Mouse (Mus musculus): ENCODE measurements at regions not wholly inside any gene's neighbourhood (a gene's known extent, or its start where the extent isn't known, plus 50 kb on each side); places are given as distances from the start of the nearest gene placed in this dataset.

DNA sequence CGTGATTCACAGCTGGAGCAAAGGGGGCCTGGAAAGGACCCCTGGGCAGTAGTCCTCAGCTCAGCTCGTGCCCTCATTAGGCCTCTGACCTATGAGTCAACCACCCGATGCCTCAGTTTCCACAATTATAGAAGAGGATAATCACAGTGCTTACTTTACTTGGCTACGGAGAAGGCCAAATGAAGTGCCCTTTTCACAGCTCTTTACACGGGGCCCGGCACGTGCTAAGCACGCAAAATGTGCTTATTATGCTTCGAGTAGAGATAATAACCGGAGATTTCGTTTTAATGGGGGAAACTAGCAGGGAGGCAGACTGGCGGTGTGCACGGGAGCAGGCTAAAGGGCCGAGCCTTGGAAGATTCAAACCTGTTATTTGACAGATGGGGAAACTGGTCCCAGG, 102.4 kb upstream of the Jun start:
- DNase-seq (ENCODE audit: low spot score) = no peak

DNA sequence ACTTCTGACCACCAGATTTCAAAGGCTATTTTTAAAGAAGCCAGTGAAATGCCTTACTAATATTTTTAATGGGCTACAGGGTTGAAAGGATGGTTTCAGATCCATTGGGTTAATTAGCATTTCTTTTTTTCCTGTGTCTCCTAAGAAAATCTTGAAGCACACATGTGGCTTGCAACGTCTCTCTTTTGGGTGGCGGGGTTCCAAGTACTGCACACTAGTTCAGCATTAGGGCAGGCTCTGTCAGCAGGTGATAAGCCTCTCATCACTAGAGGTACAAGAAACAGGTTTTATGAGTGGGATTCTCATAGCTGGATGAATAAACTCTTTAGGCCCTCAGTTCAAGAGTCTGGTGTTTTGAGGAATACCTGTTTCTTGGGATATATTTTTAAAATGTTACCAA, 103.2 kb upstream of the Jun start:
- DNase-seq (ENCODE audit: low spot score) = no peak

DNA sequence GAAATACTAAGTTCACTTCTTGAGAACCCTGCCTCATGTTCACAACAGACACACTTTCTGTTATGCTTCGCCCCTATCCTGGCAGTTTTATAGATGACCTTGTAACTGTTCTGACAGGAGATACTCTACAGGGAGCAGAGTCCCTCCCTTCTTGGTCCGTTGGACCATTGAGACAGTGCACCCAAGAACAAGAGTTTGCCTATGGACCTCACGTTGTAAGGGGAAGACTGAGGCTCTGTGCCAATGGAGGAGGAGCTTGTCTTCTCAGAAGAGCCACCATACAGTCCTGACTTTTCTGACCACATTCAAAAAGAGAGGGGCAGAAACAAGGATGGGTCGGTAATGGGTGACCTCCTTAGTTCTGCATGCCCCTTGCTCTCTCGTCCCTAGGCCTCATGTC, 103.8 kb upstream of the Jun start:
- no peak for DNase-seq (ENCODE audit: low spot score)

DNA sequence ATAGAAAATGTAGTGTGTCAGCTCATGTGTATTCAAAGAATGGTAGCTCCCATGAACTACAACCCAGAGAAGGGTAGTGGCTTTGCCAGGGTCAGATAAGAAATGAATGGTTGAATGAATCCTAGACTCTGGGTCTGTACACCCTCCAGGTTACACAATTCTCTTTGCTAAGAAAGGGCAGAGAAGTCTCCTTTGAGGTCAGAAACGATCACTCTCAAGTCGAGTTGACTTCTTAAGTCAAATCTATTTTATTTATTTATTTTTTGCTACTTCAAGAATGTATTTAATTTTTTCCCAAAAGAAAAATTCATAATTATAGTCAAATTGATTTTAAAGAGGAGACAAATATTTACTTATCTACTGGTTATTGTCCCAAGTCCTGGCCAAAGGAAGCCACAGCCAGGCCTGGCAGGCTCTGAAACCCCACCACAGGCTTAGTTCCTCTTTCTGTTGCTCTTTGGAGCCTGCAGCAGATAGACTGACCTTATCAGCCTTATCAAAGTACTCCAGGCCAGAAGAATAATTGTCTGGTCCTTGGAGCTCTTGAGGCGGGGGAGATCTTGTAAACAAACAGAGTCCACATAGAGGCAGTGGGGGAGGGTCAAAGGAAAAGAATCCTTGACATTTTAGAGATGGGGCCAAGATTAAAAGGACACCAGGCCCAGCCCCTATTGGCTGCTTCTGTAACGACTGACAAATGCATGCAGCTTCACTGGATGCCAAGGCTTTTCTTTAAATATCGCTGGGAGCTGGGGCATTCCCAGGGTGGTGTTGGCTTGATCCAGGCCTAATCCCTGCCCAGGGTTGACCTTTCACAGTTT, 104.6 kb upstream of the Jun start:
- DNase-seq (ENCODE audit: low spot score) = peak; percentile 56

DNA sequence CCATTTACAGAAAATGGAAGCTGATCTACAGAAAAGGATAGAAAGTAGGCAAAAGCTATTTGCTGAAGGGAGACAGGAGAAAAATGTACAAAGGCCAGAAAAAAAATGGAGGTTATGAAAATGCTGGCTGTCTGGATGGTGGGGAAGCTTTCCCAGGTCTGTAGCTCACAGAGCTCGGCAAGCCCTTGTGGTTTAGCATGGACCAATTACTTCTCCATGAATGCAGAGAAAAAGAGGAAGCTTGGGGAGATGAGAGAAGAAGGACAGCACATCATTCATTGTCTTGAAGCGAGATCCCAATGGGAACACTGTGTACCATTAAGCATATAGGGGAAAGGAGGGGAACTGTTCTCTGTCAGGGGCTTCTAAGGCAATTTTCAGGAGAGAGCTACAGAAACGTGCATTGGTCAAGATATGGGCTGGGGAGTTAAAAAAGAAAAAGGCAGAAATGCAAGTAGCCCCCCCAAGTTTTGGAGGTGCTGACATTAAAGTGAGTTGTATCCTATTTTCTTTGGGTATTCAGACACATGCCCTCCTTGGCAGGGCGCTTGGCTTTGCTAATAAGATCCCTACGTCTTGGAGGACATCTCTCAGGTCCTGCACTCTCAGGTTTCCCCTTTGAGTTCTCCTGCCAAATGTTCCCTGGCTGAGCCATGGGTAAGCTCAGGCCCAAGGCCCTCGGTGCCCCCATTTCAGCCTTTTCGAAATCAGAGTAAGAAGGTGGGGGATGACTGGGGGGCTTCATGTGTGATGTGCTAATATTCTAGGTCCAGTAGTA, 105.8 kb upstream of the Jun start:
- no peak for DNase-seq (ENCODE audit: low spot score)

DNA sequence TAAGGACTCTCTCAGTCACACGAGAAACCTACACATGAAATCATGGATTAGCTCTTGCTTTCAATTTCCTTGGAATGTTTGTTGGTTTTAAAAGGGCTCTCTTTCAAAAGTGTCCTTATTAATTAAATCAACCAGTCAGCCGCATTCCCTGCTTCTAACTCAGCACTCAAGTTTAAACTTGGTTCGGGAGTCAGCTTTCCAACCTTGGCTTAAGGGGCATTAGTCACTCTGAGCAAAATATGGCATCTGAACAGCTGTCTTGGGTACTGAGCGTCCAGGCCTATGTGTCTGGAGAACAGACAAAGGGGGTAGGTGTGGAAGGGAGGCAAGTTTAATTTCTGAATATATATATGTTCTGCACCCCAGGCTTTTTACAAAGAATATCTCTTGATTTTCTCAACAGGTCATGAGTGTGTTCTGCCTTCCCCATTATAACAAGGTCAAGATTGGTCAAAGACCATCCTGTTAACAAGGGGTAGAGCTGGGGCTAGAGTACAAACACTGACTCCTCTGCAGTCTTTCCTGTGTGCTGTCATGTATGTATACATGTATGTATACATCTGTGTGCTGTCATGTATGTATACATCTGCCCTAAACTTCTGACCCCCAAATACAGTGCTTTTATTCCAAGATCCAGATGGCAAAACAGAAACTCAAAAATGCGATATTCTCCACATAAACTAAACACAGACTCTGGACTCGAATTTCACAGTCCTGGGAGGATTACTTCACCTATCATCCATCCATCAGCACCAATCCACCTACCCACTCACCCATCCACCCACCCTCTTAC, 106.8 kb upstream of the Jun start:
- no peak for DNase-seq (ENCODE audit: low spot score)

DNA sequence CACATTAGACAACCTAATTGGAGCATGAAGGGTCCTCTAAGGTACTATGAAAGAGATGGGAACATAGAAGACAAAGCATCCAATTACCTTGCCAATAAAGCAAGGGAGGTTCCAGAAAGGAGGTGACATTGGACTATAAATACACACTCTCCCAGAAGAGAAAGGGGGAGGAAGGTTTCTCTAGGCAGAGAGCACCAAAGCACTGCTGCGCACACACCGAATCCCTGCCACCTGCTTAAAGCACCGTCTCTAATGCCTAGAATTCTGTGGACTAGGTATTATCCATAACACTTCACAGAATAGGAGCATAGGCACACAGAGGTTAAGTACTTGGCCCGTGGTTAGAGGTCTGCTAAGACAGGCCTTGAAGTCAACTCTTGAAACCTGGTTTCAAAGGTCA, 107.8 kb upstream of the Jun start:
- DNase-seq (ENCODE audit: low spot score) = no peak

DNA sequence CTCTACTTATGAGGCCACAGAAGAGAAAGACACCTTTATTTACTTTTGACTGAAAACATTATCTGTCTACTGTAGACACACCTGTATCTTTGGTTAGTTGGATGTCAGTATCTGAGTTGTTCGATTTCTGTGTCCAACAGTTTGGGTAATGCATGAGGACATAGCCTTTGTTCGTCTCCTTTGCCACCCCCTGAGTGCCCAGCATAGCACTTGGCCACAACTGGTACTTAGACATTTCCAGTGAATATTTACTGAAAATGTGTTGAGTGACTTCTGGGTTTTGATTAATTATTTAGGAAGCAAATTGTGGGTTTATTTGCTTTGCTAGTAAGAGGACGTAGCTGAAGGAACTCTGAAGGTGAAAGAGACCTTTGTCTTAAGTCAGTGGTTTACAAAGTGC, 108.4 kb upstream of the Jun start:
- DNase-seq (ENCODE audit: low spot score) = no peak

DNA sequence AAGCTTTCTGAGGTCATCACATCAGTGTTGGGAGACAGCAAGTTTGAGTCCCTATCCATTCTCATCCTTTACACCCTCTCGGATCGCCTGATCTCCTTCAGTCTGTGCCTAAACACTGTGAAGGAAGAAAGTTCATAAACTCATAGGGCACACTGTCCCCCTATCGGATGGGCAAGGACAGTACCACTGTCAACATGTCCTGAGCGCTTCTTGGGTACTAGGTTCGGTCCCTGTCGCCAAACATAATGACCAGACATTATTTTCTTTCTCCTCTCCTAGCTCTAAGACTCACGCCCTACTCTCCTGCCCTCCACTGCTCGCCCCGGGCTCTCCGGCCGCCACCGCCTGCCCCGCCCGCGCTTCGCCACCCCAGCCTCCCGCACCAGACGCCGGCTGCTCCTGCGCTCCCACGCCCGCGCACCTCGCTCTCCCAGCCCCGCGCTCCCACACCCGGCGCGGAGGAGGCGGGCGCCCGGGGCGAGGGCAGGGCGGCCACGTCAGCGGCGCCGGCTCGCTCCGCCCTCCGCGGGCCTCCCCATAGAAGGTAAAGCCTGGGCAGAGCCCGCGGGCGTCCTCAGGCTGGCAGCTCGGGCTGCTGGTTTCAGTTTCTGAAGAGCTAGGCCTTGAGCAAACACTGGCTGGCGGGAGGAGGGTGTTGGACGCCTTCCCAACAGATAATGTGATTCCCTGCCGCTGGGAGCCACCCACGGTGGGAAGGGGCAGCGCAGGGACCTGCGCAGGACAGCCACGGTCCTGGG, 109.1 kb upstream of the Jun start:
- DNase-seq (ENCODE audit: low spot score) = peak; percentile 84

DNA sequence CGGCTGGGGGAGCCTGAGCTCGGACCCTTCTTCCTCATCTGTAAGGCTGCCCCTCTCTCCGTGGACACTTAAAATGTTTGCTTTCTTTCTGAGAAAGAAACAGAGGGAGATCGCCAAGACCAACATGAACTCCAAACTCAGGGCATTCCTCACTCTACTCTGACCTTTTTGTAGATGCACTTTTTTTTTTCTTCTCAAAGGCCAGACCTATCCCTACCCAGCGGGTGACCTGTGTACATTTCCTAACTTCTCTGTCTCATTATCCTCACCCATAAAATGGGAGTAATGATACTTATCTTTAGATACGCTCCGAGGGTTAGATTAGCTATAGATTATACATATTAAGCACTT, 109.6 kb upstream of the Jun start:
- DNase-seq (ENCODE audit: low spot score) = no peak

DNA sequence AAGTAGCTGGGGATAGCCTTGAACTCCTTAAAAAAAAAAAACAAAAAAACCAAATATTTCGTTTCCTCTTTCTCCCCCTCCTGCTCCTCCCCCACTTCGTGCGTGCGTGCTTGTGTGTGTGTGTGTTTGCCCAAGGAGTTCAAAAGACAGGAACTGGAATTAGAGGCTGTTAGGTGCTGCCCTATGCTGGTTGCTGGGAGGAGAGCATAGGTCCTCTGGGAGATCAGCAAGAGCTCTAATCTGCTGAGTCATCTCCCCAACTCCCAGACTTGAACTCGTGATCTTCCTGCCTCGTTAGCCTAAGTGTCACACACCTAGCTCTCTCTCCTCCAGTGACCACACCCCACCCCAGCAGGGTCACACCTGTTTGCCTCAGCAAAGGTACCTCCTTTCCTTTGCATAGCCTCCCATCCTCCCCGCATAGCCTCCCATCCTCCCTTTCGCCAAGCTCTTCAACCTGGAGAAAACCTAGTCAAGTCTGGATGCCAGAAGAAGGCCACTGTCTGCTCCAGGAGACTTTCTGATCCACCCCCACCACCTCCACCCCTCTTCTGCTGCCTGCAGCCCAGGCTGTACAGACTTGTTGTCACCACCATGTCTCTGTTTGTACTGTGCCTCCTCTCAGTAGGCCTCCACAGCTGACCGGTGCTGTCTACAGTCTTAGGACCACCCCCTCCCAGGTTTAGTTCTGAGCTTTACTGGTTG, 110.5 kb upstream of the Jun start:
- no peak for DNase-seq (ENCODE audit: low spot score)

DNA sequence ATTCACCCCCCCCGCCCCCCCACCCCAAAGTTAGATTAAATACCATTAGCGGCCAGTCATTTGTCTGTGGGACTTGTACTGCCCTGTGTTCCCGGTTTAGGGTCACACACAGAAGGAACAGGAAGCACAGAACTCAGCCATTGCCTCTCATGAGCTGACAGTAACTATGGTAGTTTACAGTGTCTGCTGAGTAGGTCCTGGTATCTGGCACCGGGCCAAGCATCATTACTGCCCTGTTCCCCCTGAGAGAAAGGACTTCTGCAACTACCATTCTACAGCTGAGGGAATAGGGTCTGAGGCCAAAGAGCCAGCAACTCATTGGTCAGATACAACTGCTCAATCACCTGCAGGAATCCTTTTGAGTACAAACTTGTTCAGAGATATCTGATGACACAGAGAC, 111.4 kb upstream of the Jun start:
- no peak for DNase-seq (ENCODE audit: low spot score)

DNA sequence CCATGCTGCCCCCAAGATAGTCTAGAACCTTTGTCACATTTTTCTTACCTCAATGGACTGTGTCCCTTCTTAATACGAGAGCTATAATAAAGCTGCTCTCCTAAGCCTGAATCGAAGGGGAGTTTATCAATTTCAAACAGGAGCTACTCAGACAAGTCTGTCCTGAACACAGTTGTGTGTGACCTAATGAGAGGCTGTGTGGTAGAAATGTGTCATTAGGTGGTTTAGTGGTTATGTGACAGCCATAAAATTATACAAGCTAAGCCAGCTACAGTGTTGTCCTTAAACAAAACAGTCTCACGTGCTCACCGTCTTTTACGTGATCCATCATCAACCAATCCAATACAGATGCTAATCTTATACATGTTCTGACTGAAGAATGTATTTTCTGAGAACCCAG, 114.5 kb upstream of the Jun start:
- DNase-seq (ENCODE audit: low spot score) = no peak

DNA sequence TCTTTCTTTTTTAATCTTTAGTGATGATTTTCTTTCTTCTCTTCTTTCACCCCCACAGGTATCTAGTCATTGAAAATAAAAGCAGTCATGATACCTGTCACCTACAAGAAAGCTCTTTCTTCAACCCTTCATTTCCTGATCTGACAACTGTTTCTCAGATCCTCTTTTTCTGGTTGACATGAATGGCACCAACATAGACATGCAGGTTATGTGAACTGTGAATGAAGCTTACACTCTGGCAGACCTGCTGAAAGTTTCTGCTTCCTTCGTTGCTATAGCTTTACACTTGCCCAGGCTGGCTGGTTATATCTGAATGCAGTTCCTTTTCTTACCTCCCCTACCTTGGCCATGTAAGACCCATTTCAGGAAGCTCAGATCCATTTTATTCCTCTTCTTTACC, 115.2 kb upstream of the Jun start:
- DNase-seq (ENCODE audit: low spot score) = no peak

DNA sequence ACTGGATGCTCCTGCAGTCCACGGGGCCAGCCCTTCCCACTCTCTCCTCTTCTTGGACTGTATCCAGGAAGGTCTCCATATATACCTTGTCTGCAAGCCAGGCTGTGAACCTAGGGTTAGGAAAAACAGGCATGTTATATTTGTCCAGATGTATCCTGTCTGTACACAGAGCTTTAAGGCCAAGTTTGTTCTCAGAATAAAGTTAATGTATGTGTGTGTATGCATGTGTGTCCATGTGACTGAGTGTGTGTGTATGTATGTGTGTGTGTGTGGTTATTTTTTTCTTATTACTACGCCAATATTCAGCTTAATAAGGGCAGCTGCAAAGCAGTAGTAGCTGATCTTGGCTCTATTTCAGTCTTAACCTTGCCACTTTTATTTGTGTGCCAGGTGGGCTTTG, 117.7 kb upstream of the Jun start:
- no peak for DNase-seq (ENCODE audit: low spot score)

DNA sequence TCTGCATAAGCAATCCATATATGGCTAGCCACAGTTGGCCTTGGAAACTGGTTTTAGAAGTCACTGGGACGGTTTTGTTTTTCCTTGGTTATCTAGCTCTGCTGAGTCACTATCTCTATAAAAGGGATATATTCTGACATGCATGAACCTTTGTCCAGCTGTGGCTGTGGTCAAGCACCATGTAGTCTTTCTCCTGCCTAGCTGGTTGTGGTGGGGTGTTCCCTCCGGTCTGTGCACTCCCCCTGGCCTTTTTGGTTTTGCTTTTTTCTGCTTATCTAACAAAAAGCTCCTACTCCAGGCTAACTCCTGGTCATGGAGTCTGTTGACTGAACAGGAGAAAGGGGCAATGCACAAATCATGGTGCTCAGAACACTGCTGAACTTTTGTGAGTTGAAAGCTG, 125.7 kb upstream of the Jun start:
- no peak for DNase-seq (ENCODE audit: low spot score)

DNA sequence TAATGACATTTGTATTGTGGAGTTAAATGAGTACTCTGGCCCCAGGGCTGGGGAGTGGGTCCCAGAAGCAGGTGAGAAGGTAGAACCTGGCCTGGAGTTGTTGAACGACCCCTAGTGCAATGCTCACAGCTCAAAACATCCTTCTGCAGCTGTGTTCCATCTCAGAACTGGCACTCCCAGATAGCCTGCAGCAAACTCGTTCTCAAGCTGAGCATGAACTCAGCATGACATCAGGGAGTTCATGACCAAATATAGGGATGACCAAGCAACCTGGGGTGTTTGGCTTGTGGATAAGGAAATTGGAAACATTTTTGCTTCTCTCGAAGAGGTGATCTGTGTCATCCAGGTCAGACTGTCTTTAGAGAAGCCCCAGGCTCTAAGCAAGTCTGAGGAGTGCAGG, 126.4 kb upstream of the Jun start:
- no peak for DNase-seq (ENCODE audit: low spot score)

DNA sequence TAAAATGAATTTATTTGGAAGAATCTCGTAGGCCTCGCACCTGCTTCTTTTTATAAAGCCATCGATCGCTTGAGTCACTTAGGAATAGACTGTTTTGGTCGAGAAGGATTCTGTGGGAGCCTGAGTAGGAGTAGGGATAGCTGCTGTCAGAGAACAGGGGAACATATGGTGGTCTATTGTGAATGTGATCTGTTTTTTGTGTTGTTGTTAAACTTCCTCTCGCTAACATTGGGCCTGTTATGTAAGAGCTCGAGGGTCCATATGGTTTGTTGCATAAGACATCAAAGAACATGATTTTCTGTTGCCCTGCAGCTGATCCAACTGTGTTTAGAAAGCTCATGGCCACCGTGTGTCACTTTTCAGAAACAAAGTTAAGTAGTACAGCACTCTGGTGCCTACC, 126.9 kb upstream of the Jun start:
- DNase-seq (ENCODE audit: low spot score) = no peak

DNA sequence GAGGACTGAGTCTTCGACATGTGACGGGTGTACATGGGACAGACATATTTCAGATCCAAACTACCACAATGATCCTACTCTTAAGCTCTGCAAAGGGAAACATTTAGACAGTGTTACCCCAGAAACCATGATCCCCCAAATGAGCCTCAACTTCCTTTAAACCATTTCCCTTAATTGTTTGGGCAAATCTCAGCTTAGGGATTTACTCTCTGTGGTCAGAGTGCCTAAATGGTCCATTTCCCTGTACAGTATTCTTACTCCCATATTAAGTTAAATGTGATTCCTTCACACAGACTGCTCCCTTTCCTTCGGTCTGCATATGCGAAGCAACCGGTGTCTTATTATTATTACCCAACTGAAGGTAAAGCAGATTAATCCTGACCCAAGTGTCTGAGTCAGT, 128.4 kb upstream of the Jun start:
- DNase-seq (ENCODE audit: low spot score) = no peak

DNA sequence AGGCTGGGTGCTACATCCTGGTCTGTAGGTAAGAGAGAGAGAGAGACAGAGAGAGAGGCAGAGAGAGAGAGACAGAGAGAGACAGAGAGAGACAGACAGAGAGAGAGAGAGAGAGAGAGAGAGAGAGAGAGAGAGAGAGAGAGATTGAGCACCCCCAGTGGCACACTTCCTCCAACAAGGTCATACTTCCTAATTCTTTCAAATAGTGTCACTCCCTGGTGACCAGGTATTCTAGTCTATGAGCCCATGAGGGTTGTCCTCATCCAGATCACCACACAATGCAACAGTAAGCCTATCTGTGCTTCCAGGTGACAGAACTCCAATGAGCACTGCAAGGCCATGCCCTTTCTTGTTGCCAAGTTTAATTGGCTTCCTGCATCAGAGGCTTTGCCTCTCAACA, 129.0 kb upstream of the Jun start:
- no peak for DNase-seq (ENCODE audit: low spot score)

DNA sequence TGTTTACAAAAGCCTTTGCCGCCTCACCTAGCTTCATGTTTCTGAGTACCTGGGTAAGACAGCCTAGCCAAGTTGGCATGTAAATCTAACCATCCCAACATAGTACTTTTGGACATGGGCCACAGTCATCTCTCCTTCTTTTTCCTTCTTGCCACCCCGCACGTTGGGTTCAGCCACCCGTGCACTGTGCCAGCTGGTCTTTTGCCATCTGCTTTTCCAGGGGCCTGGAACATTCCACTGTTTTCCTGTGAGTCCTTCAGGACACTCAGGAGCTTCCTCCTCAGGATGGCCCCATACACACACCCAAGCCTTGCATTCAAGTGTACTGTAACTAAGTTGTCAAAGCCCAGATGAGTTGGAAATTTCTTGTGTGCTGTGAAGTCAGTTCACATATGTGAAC, 132.2 kb upstream of the Jun start:
- no peak for DNase-seq (ENCODE audit: low spot score)
